Mouse (Mus musculus) ES-Bruce4 (cell line): ENCODE measurements around the gene Cacna1a.
A peak's percentile ranks its signal among the peaks of the same experiment; 100 is the strongest.

ENCODE experiments used
- CTCF ChIP-seq: IDR thresholded peaks from one replicate; pipeline ENCODE4 v1.8.1; 2011; ENCODE audit warnings: low read depth, low read length
- EP300 ChIP-seq: IDR thresholded peaks from 2 replicates; pipeline ENCODE4 v1.6.1; 2011; ENCODE audit warnings: low read depth, low read length; ENCODE audit not compliant: insufficient read depth
- POLR2A ChIP-seq: IDR thresholded peaks from one replicate; pipeline ENCODE4 v1.8.1; 2011; ENCODE audit warnings: low read length; ENCODE audit not compliant: insufficient read depth

DNA sequence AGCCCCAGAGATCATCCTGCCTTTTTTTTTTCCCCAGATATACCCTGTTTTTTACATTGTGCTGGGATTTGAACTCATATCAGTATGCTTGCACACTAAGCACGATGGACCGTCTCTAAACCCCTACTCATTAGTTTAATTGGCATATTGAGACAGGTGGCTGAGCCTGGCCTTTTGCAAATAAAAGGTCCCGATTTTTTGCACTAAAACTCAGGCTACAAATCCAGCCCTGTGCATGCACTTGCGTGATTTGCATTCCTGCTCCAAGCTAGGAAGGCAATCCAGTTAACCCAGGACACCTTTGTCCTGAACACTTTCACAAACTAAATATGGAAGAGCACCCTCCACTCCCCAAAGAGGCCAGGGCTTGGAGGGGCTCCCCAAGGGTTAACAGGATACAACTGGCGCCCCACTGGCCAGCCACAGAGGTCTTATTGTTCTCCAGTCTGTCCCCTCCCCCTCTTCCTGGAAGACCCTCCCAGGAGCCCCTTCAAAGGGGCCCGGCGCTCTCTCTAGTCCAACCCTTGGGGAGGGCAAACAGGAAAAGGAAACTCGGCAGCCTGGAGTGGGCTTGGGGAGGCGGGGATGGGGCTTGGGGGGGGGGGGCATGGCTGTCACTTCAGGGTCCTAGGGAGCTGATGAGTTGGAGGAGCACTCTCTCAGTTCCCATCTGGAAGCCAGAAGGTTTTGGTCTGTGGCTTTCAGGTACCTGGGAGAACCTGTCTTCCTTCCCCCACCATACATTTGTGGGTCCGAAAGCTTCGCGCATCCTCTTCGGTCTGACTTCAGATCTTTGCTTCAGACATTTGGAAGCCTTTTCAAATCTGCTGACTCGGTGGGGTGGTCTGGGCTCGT is 267.3 kb downstream of the Cacna1a start:
- TF ChIP-seq CTCF (no peak), POLR2A (no peak), EP300 (peak; percentile 84)
